Comparison of ENCODE assay signal across 8 mouse cellular contexts in the genomic region with DNA sequence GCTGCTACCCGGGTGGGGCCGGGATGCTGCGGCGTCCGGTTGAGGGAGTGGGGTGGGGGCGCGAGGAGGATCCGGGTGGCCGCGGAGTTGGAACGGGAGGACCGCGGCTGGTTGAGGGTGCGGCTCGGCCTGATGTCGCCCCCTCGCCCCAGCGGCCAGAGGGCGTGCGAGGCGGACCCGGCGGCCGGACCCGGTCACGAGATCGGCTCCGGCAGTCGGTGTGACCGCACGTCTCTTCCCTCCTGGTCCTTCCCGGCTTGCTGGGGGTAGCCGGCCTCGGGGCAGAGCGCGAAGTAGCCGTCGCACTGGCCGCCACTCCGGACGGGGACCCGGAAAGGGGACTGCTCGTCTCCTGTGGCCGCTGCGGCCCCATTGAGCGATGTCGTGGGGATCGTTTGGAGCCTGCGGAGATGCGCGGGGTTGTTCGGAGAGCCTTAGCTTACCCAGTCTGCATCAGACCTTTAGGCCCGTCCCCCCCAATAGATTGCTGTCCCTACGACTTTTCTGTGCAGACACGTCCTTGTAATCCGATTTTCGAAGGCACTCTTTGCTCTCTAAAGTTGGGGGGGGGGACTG. TPM values are rescaled to one million over a fixed set of nuclear protein-coding genes. Genes with fewer than 3 reads are reported as not detected.
A peak's percentile ranks its signal among the peaks of the same experiment; 100 is the strongest.
DNase-seq lines count a peak whose midpoint lies in the region; ATAC-seq and TF ChIP-seq lines count a peak whose summit lies in the region.

No protein-coding gene starts in this region.

- peak overlapping the region; percentile 84 for H3K9ac ChIP-seq in heart, embryonic 15.5 days
- peak overlapping the region; percentile 86 for H3K9ac ChIP-seq in midbrain, embryonic 11.5 days (ENCODE audit: low read length)

- peak overlapping the region; percentile 70 for H3K4me3 ChIP-seq in heart, embryonic 15.5 days
- H3K4me3 ChIP-seq in hindbrain, embryonic 10.5 days, result peak overlapping the region; percentile 99
- H3K4me3 ChIP-seq in midbrain, embryonic 11.5 days (ENCODE audit: low read depth, low read length), result peak overlapping the region; percentile 93

- CTCF ChIA-PET in Patski (lab: Charles Lee), result interaction anchor here (0.7 kb wide), 1 partner anchor 26 kb away, joined by 3 read pairs; no protein-coding TSS in a partner anchor

- DNase-seq in heart, adult 9 months (ENCODE audit: low spot score in 2 of 2), result no peak
- no peak for DNase-seq in Patski (ENCODE audit: low read depth, low spot score)
- DNase-seq in hindbrain, embryonic 10.5 days (ENCODE audit: low spot score), result no peak
- no peak for DNase-seq in midbrain, embryonic 11.5 days (ENCODE audit: low spot score, missing footprints)
- DNase-seq in c-Kit-positive CD71-positive TER-119-positive erythroid progenitor cells, embryonic 14.5 days (ENCODE audit: low spot score), result no peak
- no peak for DNase-seq in thymus, postnatal 10 days (ENCODE audit: low spot score in 2 of 2)
- DNase-seq in thymus, postnatal 25 days, result no peak

- ATAC-seq in heart, embryonic 15.5 days (replicated peaks; ENCODE audit: insufficient number of reproducible peaks, insufficient read depth, low FRiP score, low read depth), result peak; percentile 78
- peak; percentile 44 for ATAC-seq in Patski
- peak; percentile 86 for ATAC-seq in midbrain, embryonic 11.5 days (ENCODE audit: low FRiP score)

- peaks cover 4% of the 10 kb centered on the region for H3K36me3 ChIP-seq in heart, embryonic 15.5 days
- peaks cover 15% of the 10 kb centered on the region for H3K36me3 ChIP-seq in hindbrain, embryonic 10.5 days
- H3K36me3 ChIP-seq in midbrain, embryonic 11.5 days (ENCODE audit: control insufficient read depth, insufficient read depth, low read length), result no peaks in the 10 kb centered on the region

- POLR2A ChIA-PET in Patski (lab: Charles Lee), result interaction anchor here (0.7 kb wide), 2 partner anchors 9 to 22 kb away, joined by 3 to 4 read pairs; no protein-coding TSS in a partner anchor

- in situ Hi-C loops in Patski (cut with MboI; ENCODE audit: low pct_unique_long_range_greater_than_20kb), result no loop called here

- peak overlapping the region; percentile 73 for H3K4me2 ChIP-seq in heart, embryonic 15.5 days
- H3K4me2 ChIP-seq in midbrain, embryonic 11.5 days, result peak overlapping the region; percentile 84

- peak overlapping the region; percentile 79 for H3K27ac ChIP-seq in heart, embryonic 15.5 days
- H3K27ac ChIP-seq in hindbrain, embryonic 10.5 days, result peak overlapping the region; percentile 91
- H3K27ac ChIP-seq in midbrain, embryonic 11.5 days (ENCODE audit: low read depth, low read length), result 0 out of 2 replicates have a peak overlapping the region, but pooled peaks have one; percentile 12

- no peaks in the 10 kb centered on the region for H3K27me3 ChIP-seq in heart, embryonic 15.5 days
- H3K27me3 ChIP-seq in Patski, result no peaks in the 10 kb centered on the region
- H3K27me3 ChIP-seq in hindbrain, embryonic 10.5 days (ENCODE audit: insufficient read depth, poor library complexity, severe bottlenecking), result no peaks in the 10 kb centered on the region
- H3K27me3 ChIP-seq in midbrain, embryonic 11.5 days (ENCODE audit: control insufficient read depth, insufficient read depth, low read length), result no peaks in the 10 kb centered on the region

- WGBS in heart, embryonic 15.5 days, result under 1% methylated on average over 50 of the region's 57 CpGs
- WGBS in hindbrain, embryonic 10.5 days, result 0% methylated on average over 55 of the region's 57 CpGs
- WGBS in midbrain, embryonic 11.5 days, result 1% methylated on average over 57 of the region's 57 CpGs

- no peaks in the 10 kb centered on the region for H3K9me3 ChIP-seq in heart, embryonic 15.5 days (replicated peaks)
- H3K9me3 ChIP-seq in hindbrain, embryonic 10.5 days, result no peaks in the 10 kb centered on the region
- H3K9me3 ChIP-seq in midbrain, embryonic 11.5 days (ENCODE audit: control insufficient read depth, low read length), result no peaks in the 10 kb centered on the region

- peak; percentile 41 for TF ChIP-seq CTCF in Patski (IDR thresholded peaks at IDR 0.05)

- peaks cover 11% of the 10 kb centered on the region for H3K4me1 ChIP-seq in heart, embryonic 15.5 days (replicated peaks)
- H3K4me1 ChIP-seq in hindbrain, embryonic 10.5 days (replicated peaks), result peaks cover 17% of the 10 kb centered on the region
- 0 out of 2 replicates have a peak, but pooled peaks cover 2% of the 10 kb centered on the region for H3K4me1 ChIP-seq in midbrain, embryonic 11.5 days (ENCODE audit: control insufficient read depth, insufficient read depth, low read length)

RNA-seq across cellular contexts. Expression of gene Vps29, which starts 0.4 kb away (rescaled TPM):
- 177 and 206 TPM in 2 replicates for polyA plus RNA-seq in heart, embryonic 15.5 days (2015; fragmentation: Nextera tagmentation; extraction: Ambion mirVana)
- 270 TPM for polyA plus RNA-seq in Patski (2021)
- 211 and 225 TPM in 2 replicates for polyA plus RNA-seq in hindbrain, embryonic 10.5 days (2016; fragmentation: Nextera tagmentation; extraction: Ambion mirVana)
- polyA plus RNA-seq in midbrain, embryonic 11.5 days (2014; fragmentation: Nextera tagmentation; extraction: Ambion mirVana), result 211 and 215 TPM in 2 replicates

RNA-seq across cellular contexts. Expression of gene Rad9b, which starts 0.5 kb away (rescaled TPM):
- polyA plus RNA-seq in heart, embryonic 15.5 days (2015; fragmentation: Nextera tagmentation; extraction: Ambion mirVana), result 7.2 and 8.0 TPM in 2 replicates
- polyA plus RNA-seq in Patski (2021), result 5.9 TPM
- polyA plus RNA-seq in hindbrain, embryonic 10.5 days (2016; fragmentation: Nextera tagmentation; extraction: Ambion mirVana), result 8.1 and 9.7 TPM in 2 replicates
- 9.7 and 11.1 TPM in 2 replicates for polyA plus RNA-seq in midbrain, embryonic 11.5 days (2014; fragmentation: Nextera tagmentation; extraction: Ambion mirVana)

RNA-seq across cellular contexts. Expression of gene Gpn3, which starts 17.1 kb away (rescaled TPM):
- polyA plus RNA-seq in heart, embryonic 15.5 days (2015; fragmentation: Nextera tagmentation; extraction: Ambion mirVana), result 49.4 and 51.7 TPM in 2 replicates
- polyA plus RNA-seq in Patski (2021), result 29.0 TPM
- polyA plus RNA-seq in hindbrain, embryonic 10.5 days (2016; fragmentation: Nextera tagmentation; extraction: Ambion mirVana), result 67.7 and 78.8 TPM in 2 replicates
- polyA plus RNA-seq in midbrain, embryonic 11.5 days (2014; fragmentation: Nextera tagmentation; extraction: Ambion mirVana), result 61.2 and 64.9 TPM in 2 replicates

RNA-seq across cellular contexts. Expression of gene Fam216a, which starts 17.6 kb away (rescaled TPM):
- polyA plus RNA-seq in heart, embryonic 15.5 days (2015; fragmentation: Nextera tagmentation; extraction: Ambion mirVana), result 43.7 and 53.7 TPM in 2 replicates
- 130 TPM for polyA plus RNA-seq in Patski (2021)
- 90.4 and 109 TPM in 2 replicates for polyA plus RNA-seq in hindbrain, embryonic 10.5 days (2016; fragmentation: Nextera tagmentation; extraction: Ambion mirVana)
- 113 and 116 TPM in 2 replicates for polyA plus RNA-seq in midbrain, embryonic 11.5 days (2014; fragmentation: Nextera tagmentation; extraction: Ambion mirVana)

RNA-seq across cellular contexts. Expression of gene Arpc3, which starts 37.1 kb away (rescaled TPM):
- polyA plus RNA-seq in heart, embryonic 15.5 days (2015; fragmentation: Nextera tagmentation; extraction: Ambion mirVana), result 98.6 and 103 TPM in 2 replicates
- polyA plus RNA-seq in Patski (2021), result 387 TPM
- 90.2 and 97.9 TPM in 2 replicates for polyA plus RNA-seq in hindbrain, embryonic 10.5 days (2016; fragmentation: Nextera tagmentation; extraction: Ambion mirVana)
- polyA plus RNA-seq in midbrain, embryonic 11.5 days (2014; fragmentation: Nextera tagmentation; extraction: Ambion mirVana), result 61.7 and 65.3 TPM in 2 replicates

Comparison
In these comparisons a context has a peak if more than half of its experiments do, and no peak if none do; other contexts are left out.
1. H3K27ac ChIP-seq: peak in every context shown above with its lines; median percentile 91 in hindbrain, embryonic 10.5 days; 79 in heart, embryonic 15.5 days; 12 in midbrain, embryonic 11.5 days.